Comparison of ENCODE assay signal across 26 mouse cellular contexts in genomic region chr10:120799479-120799878, GRCm38 (mm10).
DNase-seq lines count a peak whose midpoint lies in the region; ATAC-seq and TF ChIP-seq lines count a peak whose summit lies in the region.
"Had no signal": no experiment of that assay in that cellular context is flagged by ENCODE, and none has a peak within 500 bp of the region (broad histone marks: within the 10 kb centered on the region; RNA-seq: fewer than 3 reads in every experiment).

No protein-coding gene starts in this region.

- 63% methylated on average over 6 of the region's 6 CpGs for WGBS in spleen, adult 2 months
- 82% methylated on average over 6 of the region's 6 CpGs for WGBS in intestine, embryonic 16.5 days

- 0 out of 2 replicates have a peak, but pooled peaks have one; percentile 3 for TF ChIP-seq CTCF in spleen, adult 2 months (IDR thresholded peaks at IDR 0.05; ENCODE audit: extremely low read depth, insufficient read depth, insufficient read length, insufficient replicate concordance)

- no peaks in the 10 kb centered on the region for H3K36me3 ChIP-seq in spleen, adult 2 months (ENCODE audit: control insufficient read depth, insufficient read depth, low read length)
- H3K36me3 ChIP-seq in intestine, embryonic 16.5 days (ENCODE audit: control insufficient read depth, insufficient read depth, low read length), result no peaks in the 10 kb centered on the region
- H3K36me3 ChIP-seq: embryonic facial prominence, embryonic 15.5 days; neural tube, embryonic 12.5 days; stomach, embryonic 15.5 days had no signal

- H3K4me1 ChIP-seq in spleen, adult 2 months (ENCODE audit: control insufficient read depth, insufficient read depth, insufficient read length), result no peaks in the 10 kb centered on the region
- H3K4me1 ChIP-seq in intestine, embryonic 16.5 days (ENCODE audit: control insufficient read depth, insufficient read depth, low read length), result peaks cover 3% of the 10 kb centered on the region; the same call in 1 of the 2 replicates

- H3K27ac ChIP-seq in spleen, adult 2 months (ENCODE audit: insufficient read depth, low read length), result no peak overlapping the region
- H3K27ac ChIP-seq in intestine, embryonic 16.5 days (ENCODE audit: low read length), result no peak overlapping the region
- H3K27ac ChIP-seq: embryonic facial prominence, embryonic 15.5 days; gastrocnemius, adult 2 months; heart, embryonic 15.5 days; left cerebral cortex, adult 2 months; neural tube, embryonic 12.5 days; stomach, embryonic 15.5 days had no signal

- DNase-seq in spleen, adult 2 months (ENCODE audit: low read depth in 1 of 2, low spot score in 2 of 2), result no peak
- DNase-seq in spleen, adult 12 weeks (ENCODE audit: low spot score), result no peak
- DNase-seq in ES-CJ7 (ENCODE audit: low read depth, low spot score) (peak; percentile 79), R1 (ENCODE audit: low read depth, low spot score) (peak; percentile 86)
- no peak for DNase-seq in frontal cortex, adult 2 months (ENCODE audit: extremely low spot score in 1 of 2, low spot score in 1 of 2)
- DNase-seq: adrenal gland, postnatal 14 days; cerebellum, adult 11 months; cerebellum, postnatal 25 days; embryo, embryonic 11 days; gastrocnemius, adult 2 months; heart, adult 18-20 months; kidney, adult 11 months; left cerebral cortex, postnatal 4 days; lung, embryonic 14.5 days; lung, postnatal 4 days; thymus, postnatal 36 days had no signal

- no peak overlapping the region for H3K4me3 ChIP-seq in spleen, adult 2 months (ENCODE audit: extremely low read depth, insufficient read depth, insufficient read length)
- no peak overlapping the region for H3K4me3 ChIP-seq in intestine, embryonic 16.5 days (ENCODE audit: low read length)
- H3K4me3 ChIP-seq: embryonic facial prominence, embryonic 15.5 days; gastrocnemius, adult 2 months; heart, embryonic 15.5 days; left cerebral cortex, adult 2 months; neural tube, embryonic 12.5 days; stomach, embryonic 15.5 days had no signal

- no peak overlapping the region for H3K4me2 ChIP-seq in intestine, embryonic 16.5 days (ENCODE audit: low read depth, low read length)
- H3K4me2 ChIP-seq: embryonic facial prominence, embryonic 15.5 days; heart, embryonic 15.5 days; lung, embryonic 14.5 days; midbrain, embryonic 11.5 days; neural tube, embryonic 12.5 days; stomach, embryonic 15.5 days had no signal

- H3K27me3 ChIP-seq in spleen, adult 2 months (ENCODE audit: control insufficient read depth, insufficient read depth, low read length), result no peaks in the 10 kb centered on the region
- H3K27me3 ChIP-seq in intestine, embryonic 16.5 days (replicated peaks; ENCODE audit: control insufficient read depth, insufficient read depth, low read length), result no peaks in the 10 kb centered on the region
- H3K27me3 ChIP-seq: embryonic facial prominence, embryonic 15.5 days; heart, embryonic 15.5 days; neural tube, embryonic 12.5 days; stomach, embryonic 15.5 days had no signal

- TF ChIP-seq POLR2A in spleen, adult 2 months (IDR thresholded peaks at IDR 0.05; ENCODE audit: low read depth, low read length), result no peak

- H3K9me3 ChIP-seq in intestine, embryonic 16.5 days (ENCODE audit: control insufficient read depth, low read length), result no peaks in the 10 kb centered on the region
- H3K9me3 ChIP-seq: embryonic facial prominence, embryonic 15.5 days; heart, embryonic 15.5 days; neural tube, embryonic 12.5 days; stomach, embryonic 15.5 days had no signal

- ATAC-seq in megakaryocyte progenitor cell, adult 5-6 weeks (replicated peaks; ENCODE audit: poor library complexity), result peak; percentile 44; the same call in 1 of the 2 replicates
- ATAC-seq in intestine, embryonic 16.5 days, result no peak
- ATAC-seq: forebrain, embryonic 16.5 days; hindbrain, embryonic 16.5 days had no signal

- H3K9ac ChIP-seq in intestine, embryonic 16.5 days (ENCODE audit: low read depth, low read length), result no peak overlapping the region
- H3K9ac ChIP-seq: embryonic facial prominence, embryonic 15.5 days; heart, embryonic 15.5 days; lung, embryonic 14.5 days; neural tube, embryonic 12.5 days; stomach, embryonic 15.5 days had no signal

Comparison
In these comparisons a context has a peak if more than half of its experiments do, and no peak if none do; other contexts are left out.
1. DNase-seq: peak in ES-CJ7 (single experiment) and R1 (single experiment); none in spleen, adult 2 months (0 of 2), spleen, adult 12 weeks (single experiment) and frontal cortex, adult 2 months (0 of 2).